Mouse (Mus musculus) megakaryocyte progenitor cell, adult 5-6 weeks (primary cell): ENCODE measurements around the gene Fbxw5. TPM values are rescaled to one million over a fixed set of nuclear protein-coding genes. Genes with fewer than 3 reads are reported as not detected.

Source experiments
- ATAC-seq: replicated peaks from 2 replicates; pipeline ENCODE4 v1.8.0; 2016; ENCODE audit warnings: mild to moderate bottlenecking, moderate TSS enrichment, inconsistent platforms; ENCODE audit not compliant: poor library complexity
- total RNA-seq, 2 experiments: library from RNA; stranded (forward) in 1 of 2; stranded (reverse) in 1 of 2; fragments of 157-497, 149-512 nt in 1 of 2; fragments of 200-1000 nt in 1 of 2; gene quantifications; 2 replicates each; pipeline versions ENCODE4 v1.2.3 to v1.2.4; 2015 to 2017

Gene Fbxw5
- total RNA-seq, 2 experiments from 2014 or later = 25.1 to 27.6 TPM

DNA sequence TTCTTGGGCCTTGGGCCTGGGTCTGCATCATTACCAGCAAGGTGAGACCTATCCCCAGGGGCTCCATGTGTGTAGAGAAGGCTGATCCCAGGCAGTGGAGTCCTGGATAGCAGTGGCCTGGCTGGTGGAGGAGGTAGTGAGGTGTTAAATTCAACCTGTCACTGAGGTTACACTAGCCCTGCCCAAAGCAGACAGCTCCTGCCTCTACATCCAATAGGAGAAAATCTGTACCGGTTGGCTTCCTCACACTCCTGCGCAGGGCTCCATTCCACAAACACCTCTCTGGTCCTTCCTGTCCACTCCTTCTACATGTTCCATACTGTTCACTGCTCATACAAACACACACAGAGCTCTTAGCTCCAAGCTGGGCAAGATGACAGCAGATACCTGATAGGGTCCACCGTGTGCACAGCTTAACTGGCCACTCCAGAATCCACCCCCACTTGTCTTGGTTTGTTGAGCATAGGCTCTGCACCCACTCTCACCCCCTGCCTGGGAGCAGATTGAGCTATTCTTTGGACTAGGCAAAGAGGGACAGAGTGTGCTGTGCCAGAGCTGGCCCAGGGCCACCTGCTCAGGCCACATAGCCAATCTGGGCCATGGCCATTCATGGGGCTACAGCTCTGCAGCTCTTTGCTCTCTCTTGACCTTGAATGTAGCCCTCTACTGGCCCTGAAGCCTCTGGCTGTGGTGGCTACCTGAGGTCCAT, 22.4 kb upstream of the Fbxw5 start:
- ATAC-seq = no peak

DNA sequence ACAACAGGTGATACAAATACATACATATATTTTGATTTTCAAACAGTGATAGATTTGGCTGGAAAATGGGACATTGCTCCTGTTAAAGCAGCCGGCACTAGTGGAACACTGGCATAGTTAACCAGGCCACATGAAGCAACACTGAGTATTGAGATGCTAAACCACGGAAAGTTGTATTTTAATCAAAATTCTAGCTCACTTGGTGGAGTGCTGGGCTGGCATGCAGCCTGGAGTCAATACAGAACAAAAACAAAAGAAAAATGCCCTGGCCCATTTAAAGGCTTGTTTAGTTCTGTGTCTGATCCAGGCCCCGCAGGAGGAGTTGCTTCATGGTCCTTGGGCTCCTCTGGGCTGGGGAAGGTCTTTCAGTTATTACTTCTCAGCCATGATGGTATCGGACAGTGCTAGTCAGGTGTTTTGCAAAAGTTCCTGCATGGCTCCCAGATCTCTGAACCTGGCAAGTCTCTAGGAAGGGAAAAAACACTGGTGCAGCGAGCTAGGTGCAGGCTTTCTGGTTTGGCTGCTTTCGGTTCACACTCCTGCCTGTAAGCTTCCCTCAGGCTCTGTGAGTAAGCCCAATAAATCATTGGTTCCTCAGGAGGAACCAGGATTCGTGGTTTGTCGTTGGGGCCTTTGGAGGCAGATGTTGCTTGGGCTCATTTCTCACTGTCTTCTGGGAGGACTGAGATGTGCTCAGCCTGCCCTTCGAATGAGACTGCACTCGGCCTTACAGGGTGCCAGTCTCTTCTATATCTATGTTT, 20.8 kb upstream of the Fbxw5 start:
- no peak for ATAC-seq

DNA sequence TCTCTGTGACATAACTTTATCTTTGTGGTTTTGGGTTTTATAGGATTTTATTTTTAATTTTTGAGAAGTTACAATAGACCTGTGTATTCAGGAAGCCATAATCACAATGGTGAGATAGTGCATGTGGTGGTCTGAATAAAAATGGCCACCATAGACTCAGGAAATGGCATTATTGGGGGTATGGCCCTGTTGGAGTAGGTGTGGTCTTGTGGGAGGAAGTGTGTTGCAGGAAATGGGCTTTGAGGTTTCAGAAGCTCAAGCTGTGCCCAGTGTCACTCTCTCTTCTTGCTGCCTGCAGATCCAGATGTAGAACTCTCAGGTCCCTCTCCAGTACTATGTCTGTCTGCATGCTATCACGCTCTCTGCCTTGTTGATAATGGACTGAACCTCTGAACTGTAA, 20.0 kb upstream of the Fbxw5 start:
- ATAC-seq = peak; percentile 60

DNA sequence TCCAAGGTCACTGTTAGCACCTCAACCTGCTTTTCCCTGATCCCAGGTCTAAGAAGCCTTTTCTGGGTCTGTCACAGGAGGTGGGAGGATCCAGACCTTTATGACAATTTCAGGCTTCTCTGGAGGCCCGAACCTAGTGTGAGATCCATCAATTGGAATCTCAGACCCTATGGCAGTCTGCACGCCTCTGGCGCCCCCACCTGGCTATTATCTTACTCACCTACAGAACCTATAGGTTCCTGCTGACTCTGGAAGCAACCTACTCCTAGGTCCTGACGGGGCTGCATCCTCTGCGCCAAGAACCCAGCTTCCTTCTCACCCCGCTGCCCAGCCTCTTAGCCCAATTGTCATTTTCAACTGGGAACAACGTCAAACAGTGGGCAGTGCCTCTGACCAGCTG, 17.6 kb upstream of the Fbxw5 start:
- peak; percentile 92 for ATAC-seq

DNA sequence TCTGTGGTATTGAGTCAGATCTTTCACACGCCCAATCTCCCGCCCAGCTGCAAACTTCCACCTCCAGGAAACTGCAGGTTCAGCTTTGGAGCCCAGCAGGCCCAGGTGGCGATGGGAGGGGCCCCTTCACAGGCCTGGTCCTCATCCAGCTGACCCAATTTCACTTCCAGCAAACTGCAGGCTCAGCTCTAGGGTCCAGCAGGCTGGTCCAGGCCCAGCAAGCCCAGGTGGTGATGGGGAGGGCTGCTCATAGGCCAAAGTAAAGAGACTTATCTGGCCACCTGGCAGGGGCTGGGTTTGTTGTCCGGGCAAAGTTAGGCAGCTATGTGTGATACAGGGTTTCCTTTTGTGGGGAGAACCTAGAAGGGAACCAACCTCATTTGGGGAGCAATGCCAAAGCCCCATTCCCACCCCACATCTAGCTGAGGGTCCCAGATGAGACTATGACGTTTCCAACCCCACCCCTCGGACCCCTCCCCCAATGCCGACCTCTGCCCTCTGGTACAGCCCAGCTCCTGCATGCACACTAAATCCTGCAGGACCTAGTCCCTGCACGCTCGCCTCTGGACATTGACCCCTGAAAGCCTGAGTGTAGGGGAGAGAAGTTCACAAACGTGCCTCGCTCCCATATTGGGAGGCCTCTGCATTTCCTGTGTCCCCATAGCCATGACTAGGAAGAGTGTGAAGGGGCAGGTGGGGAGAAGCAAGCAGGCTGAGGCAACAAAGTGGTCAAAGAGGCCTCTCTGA, 15.5 kb upstream of the Fbxw5 start:
- ATAC-seq = no peak

DNA sequence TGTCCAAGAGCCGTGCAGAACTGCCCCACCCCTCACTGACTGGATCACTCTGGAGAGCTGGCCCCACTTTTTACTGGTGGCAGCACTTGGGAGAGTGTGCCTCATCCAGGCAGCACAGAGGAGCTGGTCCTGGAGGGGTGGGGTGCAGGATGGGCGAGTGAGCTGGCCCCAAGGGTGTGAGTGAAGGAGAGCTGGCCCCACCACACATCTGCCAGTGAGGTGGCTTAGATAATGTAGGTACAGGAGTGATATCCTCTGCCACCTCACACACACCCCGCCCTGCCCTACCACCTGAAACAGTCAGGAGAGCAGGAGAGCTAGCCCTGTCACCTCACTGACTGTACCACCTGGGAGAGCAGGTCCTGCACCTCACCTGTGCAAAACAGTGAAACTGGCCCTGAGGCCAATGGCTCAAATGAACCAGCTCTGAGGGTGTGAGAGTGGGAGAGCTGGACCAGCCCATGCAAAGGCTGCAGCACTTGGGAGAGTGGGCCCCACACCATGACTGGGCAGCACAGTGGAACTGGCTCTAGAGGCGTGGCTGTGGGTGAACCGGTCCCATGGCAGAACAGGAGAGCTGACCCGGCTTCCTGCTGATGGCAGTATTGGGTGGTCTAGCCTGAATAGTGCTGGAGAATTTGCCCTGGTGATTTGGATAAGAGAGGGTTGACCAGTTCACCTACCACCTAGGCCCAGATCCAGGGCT, 12.4 kb upstream of the Fbxw5 start:
- ATAC-seq = no peak

DNA sequence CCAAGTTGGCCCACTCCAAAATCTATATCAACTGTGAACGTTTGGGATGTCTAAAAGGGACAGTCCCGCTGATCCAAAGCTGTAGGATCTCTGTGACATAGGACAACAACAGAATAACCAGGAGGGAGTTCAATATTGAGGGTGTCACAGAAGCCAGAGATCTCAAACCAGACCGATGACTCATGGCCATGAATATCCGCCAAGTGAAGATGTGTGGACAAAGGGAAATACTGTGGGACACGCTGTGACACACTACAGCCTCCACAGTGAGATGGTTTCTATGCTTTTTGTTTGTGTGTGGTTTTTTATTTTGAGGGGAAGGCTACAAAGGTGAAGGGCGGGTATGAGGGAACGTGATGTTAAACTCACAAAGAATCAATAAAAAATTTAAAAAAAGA, 11.9 kb upstream of the Fbxw5 start:
- no peak for ATAC-seq

DNA sequence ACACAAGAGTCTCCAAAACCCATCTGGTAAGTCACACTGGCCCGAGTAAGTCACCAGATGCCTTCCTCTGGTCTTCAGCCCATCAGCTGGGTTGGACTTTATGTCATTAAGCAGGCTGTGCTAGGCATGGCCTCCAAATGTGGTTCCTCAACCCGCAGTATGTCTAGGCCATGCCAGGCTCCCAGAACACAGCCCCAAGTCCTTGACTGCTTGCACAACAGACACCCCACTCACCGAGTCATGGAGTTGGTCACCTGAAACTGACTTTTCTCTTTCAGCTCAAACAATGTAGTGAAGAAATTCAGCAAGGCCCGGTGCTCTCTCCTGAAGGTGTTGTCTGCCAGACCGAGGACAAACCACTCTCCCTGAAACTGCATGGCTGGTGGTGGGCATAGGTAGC, 7.6 kb upstream of the Fbxw5 start:
- no peak for ATAC-seq

DNA sequence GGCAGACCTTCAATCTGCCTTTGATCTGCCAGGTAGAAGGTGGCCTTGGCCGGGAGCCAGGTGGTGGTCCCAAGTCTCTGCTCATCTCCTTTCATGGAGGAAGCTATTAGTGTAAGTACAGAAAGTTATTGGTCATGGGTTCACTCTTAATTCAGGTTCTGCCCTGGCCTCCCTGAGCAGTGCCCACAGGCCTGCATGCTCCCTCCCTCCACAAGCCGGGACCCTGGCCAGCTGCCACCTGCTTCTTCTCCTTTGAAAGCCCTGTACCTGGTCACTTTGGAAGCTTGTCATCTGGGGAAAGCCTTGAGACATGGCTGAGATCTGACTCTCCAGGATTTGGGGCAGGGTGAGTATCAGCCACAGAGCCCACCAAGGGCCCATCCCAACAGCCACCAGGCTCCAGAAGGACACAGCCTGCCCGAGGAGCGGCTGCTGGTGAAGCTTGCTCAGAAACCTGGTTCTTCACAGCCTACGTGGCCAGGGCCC, 7.0 kb upstream of the Fbxw5 start, which contains the start of gene Lcn12:
Gene Lcn12 (minus strand): TSS at position 436 of the 486 bp plus-strand sequence.
- no peak for ATAC-seq

DNA sequence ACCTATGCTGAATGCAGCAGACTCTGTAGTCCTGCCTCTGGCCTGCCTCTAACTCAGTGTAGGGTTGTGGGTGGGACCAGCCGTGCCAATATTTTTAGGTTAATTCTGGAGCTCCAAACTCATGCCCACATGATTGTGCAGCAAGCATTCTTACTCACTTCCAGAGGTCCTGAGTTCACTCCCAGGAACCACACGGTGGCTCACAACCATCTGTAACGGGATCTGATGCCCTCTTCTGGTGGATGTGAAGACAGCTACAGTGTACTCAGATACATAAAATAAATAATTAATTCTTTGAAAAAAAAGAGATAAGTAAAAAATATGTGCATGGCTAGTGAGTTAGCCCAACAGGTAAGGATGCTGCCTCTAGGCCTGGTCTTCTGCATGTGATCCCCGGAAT, 4.1 kb upstream of the Fbxw5 start:
- ATAC-seq = no peak

DNA sequence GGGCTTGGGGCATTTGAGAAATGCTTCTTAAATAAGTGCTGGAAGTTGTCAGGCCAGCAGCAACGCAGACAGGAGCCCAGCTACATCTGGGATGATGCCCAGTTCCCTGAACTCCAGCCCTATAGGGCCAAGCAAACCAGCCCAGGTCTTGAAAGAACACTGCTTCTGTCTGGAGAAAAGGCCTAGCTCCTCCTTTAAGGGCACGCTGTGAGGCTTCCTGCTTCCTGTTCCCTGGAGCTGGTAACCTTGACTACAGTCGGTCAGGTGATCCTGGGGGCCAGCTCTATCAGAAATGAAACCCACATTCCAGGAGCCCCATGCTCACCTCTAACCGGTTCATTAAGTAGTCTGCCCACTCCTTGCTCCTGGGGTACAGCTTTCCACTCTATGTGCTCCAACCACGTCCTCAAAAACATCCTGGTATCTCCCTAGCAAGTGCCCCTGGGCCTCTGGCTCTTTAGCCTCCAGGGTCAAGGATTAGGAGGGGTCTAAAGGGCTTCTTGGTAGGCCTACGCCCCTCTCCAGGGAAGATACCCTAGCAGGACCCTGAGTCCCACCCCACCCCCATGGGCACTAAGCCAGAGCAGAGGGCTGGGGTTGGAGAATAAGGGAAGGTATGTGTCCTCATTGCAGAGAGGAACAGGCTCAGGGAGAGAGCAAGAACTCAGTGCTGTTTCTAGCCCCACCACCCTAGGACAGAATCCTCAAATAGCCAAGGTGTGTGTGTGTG, 2.5 kb upstream of the Fbxw5 start:
- ATAC-seq = 0 out of 2 replicates have a peak, but pooled peaks have one; percentile 6

DNA sequence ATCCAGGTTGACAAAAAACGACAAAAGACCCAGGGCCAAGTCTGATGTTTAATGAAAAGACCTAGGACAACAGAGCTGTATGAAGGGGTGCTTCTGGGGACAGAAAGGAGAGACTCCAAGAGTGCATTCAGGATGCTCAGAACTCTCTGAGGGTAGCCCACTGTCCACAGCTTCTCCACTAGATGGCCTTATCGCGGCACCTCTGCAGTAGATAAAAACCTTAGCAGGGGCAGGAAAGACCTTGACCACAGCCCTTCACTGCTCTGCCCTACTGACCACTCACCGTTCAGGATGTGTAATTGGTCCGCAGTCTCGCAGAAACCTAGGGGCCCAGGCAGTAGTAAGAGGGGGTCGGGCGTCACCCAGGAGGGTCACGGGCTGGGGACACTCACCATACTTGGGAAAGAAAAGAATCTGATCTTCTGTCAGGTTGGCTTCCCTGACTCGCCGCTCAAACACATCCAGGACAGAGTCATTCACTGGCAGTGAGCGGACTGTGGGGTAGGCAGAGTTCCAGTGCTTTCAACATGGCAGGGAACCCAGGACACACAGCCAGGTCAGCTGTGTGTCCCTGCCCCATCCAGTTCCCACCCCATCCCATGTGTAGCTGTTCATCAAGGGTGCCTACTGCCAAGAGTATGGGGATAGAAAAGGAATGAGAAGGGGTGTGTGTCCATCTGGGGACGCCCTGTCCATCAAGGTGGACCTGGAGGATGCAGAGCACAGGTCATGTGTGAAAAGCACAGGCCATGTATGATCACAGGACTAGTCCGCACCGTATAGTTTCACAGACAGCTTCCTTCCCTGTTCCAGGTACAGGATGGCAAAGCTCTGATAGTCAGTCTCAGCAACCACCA, 1.7 kb upstream of the Fbxw5 start:
- ATAC-seq = no peak

DNA sequence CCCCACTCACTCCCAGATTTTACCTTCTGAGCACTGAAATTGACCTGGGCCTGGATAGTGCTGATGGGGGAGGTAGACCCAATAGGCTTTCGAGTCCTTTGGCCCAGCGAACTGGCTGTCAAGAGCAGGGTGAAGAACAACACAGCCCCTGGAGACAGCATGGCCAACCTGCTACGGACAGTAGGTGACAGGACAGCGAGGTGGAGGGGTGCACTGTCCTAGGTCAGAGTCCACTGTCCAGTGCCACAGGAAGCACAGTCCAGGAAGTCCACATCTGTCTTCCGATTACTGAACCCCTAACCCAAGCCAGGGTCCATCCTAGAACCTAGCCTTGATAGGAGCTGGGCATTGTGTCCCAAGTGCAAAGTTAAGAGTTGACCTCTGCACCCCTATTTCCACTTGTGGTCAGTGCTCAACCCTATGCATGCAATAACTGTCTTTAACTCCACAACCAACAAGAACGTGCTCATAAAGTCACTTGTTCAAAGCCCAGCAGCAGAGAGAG, 427 bp upstream of the Fbxw5 start:
- ATAC-seq = no peak

DNA sequence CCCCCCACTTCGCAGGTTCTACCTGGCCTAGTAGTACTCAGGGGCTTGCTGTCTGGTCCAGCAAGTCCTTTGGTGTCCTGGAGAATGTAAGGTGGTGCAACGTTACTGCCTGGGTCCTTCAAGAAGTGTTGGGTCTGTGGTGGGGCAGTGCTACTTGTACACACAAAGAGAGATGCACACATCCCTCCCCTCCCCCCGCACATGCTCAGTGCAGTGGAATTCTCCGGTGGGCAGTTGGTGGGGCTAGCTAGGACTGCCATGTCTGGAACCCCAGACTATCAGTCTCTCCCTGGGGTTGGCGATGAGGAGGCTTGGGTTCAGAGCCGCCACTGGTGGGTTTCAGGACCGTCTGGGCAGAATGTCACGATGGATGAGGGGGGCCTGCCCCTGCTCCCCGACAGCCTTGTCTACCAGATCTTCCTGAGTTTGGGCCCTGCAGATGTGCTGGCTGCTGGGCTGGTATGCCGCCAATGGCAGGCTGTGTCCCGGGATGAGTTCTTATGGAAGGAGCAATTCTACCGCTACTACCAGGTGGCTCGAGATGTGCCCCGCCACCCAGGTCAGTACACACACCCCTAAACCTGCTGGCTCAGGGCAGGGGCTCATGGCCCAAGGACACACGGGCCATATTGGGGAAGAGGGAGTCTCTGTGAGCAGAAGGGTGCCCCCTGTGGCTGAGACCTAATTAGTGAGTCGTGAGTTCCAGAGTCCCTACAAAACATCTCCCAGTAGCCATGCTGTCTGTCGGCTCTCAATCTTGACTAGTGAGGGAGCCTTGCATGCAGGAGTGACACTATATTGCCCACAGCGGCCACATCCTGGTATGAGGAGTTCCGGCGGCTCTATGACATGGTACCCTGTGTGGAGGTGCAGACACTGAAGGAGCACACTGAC, 1.3 kb downstream of the Fbxw5 start, which contains the start of gene C8g:
Gene C8g (minus strand): TSS at position 127 of the 894 bp plus-strand sequence.
- no peak for ATAC-seq

DNA sequence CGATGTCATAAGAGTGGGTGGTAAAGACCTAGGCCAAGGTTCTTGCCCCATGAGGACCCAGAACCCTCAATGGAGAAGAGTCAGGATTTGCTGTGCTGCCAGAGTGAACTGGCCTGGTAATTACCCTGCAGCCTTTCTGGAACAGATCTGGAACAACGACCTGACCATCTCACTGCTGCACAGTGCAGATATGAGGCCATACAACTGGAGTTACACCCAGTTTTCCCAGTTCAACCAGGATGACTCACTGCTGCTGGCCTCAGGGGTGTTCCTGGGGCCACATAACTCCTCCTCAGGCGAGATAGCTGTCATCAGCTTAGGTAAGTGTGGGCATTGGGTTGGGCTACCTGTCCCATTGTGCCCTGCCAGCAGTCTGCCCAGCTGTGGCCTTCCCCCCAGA, 2.2 kb downstream of the Fbxw5 start:
- 0 out of 2 replicates have a peak, but pooled peaks have one; percentile 7 for ATAC-seq

DNA sequence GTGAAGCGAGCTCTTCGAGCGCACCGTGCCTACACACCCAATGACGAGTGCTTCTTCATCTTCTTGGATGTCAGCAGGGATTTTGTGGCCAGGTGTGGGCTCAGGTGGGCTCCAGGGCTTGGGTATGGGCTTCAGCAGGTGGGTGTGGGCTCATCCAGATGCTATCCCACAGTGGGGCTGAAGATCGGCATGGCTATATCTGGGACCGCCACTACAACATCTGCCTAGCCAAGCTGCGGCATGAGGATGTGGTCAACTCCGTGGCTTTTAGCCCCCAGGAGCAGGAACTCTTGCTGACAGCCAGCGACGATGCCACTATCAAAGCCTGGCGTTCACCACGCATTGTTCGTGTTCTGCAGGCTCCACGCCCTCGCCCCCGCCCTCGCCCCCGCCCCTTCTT, 4.0 kb downstream of the Fbxw5 start:
- no peak for ATAC-seq

DNA sequence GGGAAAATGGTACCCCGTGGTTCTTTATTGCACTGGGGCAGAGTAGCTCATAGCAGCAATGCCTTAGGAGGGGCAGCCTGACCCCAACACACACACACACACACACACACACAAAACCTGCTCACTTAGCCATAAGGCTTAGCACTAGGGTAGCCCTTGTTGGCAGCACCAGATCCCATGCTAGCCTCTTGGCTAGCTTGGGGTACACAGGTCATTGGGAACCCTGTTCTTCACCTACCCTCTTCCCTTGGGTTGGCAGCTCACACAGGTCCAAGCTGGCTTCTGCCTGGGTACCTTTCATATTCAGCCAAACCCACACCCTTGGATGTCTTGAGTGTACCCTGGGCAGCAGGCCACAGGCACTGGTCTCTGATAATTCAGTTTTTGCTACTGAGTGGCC, 4.5 kb downstream of the Fbxw5 start:
- no peak for ATAC-seq

DNA sequence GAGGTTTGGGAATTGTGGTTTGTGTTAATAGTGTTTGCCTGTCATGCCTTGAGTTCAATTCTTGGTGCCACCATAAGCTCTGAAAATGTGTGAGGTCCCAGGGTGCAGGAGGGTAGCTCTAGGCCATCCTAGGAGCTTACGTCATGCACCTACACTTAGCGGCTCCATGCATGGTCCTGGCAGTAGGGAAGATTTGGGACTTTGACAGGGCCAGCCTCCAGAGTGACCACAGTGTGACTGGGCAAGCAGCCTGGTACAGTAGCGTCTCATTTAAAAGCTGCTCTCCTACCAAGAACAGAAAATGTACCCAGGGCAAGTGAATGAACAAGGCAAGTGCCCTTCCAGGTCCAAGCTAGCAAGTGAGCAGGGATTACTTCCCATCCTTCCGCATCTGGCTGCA, 5.3 kb downstream of the Fbxw5 start:
- ATAC-seq = no peak
